8 mouse cellular contexts compared by ENCODE assay signal in the genomic region with DNA sequence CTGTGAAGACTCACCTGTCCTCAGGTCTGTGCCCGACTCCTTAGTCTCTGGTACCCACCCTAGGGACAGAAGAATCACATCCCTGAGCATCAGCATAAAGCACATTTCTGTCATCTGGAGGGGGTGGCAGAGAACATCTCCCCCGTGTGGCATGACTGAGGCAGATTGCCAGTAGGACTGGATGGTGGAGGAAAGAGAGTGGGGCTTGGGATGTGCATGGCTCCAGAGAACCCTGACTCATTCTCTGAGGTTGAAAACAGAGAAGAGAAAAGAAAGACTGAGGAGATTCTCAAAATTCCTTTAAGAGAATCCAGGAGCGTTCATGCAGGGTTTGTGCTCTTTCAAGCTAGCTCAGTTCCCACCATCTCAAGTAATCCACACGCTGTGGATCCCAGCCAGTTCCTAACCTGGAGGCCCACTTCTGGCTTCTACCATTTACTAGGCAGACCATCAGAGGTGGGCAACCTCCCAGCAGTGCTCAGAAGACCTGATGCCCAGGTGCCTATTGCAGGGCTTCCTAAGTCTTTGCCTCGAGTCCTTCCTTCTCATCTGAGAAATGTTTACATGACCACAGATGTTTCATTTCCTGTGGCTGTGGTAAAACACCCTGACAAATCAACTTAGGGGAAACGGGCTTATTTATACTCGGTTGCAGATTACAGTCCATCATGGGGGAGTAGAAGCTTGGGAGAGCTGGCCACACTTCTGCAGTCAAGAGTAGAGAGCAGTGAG. TPM values are rescaled to one million over a fixed set of nuclear protein-coding genes. Genes with fewer than 3 reads are reported as not detected.
DNase-seq lines count a peak whose midpoint lies in the region; ATAC-seq and TF ChIP-seq lines count a peak whose summit lies in the region.
"Not testable (repeated sequence)": the region's sequence is repeated elsewhere in the genome, so short reads cannot be mapped to it uniquely, and the experiment has no call there.

No protein-coding gene starts in this region.

- not testable (repeated sequence) for H3K9me3 ChIP-seq in intestine, embryonic 15.5 days; liver, embryonic 13.5 days (replicated peaks); lung, postnatal 0 days (ENCODE audit: low read length)

- ATAC-seq in granulocyte monocyte progenitor cell, adult 5-6 weeks (replicated peaks; ENCODE audit: poor library complexity, severe bottlenecking) = peak; percentile 75
- ATAC-seq in intestine, embryonic 15.5 days; liver, embryonic 13.5 days (ENCODE audit: low read depth): not testable (repeated sequence)
- 0 out of 2 replicates have a peak, but pooled peaks have one; percentile 19 for ATAC-seq in lung, postnatal 0 days
- ATAC-seq in neutrophil, adult 5-6 weeks (ENCODE audit: extremely low read depth, insufficient number of reproducible peaks, low FRiP score, poor library complexity, severe bottlenecking) = peak; percentile 57

- not testable (repeated sequence) for H3K9ac ChIP-seq in intestine, embryonic 15.5 days; liver, embryonic 13.5 days; lung, postnatal 0 days (replicated peaks; ENCODE audit: low read depth)

- whole genome bisulfite sequencing in intestine, embryonic 15.5 days = 47% methylated on average over 5 of the region's 7 CpGs
- WGBS in liver, embryonic 13.5 days (ENCODE audit: insufficient replicate concordance) = 55% methylated on average over 4 of the region's 7 CpGs
- 47% methylated on average over 4 of the region's 7 CpGs for WGBS in lung, postnatal 0 days

- peaks cover 16% of the 10 kb centered on the region for H3K4me1 ChIP-seq in intestine, embryonic 15.5 days (replicated peaks)
- H3K4me1 ChIP-seq in liver, embryonic 13.5 days (replicated peaks) = peaks cover 30% of the 10 kb centered on the region
- H3K4me1 ChIP-seq in lung, postnatal 0 days (ENCODE audit: insufficient read depth, low read depth, low read length) = not testable (repeated sequence)

- not testable (repeated sequence) for H3K4me2 ChIP-seq in intestine, embryonic 15.5 days (replicated peaks); liver, embryonic 13.5 days; lung, postnatal 0 days (replicated peaks; ENCODE audit: low read depth, low read length)

- 0 out of 2 replicates have a peak, but pooled peaks have one; percentile 8 for TF ChIP-seq CTCF in lung, postnatal 0 days (IDR thresholded peaks at IDR 0.05)

- 0 out of 2 replicates have a peak overlapping the region, but pooled peaks have one; percentile 0 for H3K27ac ChIP-seq in intestine, embryonic 15.5 days
- peak overlapping the region; percentile 9; the same call in 1 of the 2 replicates for H3K27ac ChIP-seq in liver, embryonic 13.5 days
- H3K27ac ChIP-seq in lung, postnatal 0 days (ENCODE audit: low read length) = not testable (repeated sequence)

- not testable (repeated sequence) for H3K27me3 ChIP-seq in intestine, embryonic 15.5 days (replicated peaks); liver, embryonic 13.5 days; lung, postnatal 0 days (replicated peaks; ENCODE audit: insufficient read depth, low read length)

- peak; percentile 34 for DNase-seq in CD4-positive helper T cell, adult 2 months (ENCODE audit: low read depth, low spot score)
- DNase-seq in brain, adult 2 months (ENCODE audit: low read depth, low spot score) = peak; percentile 42
- DNase-seq in liver, embryonic 13.5 days; lung, postnatal 0 days (ENCODE audit: low spot score): not testable (repeated sequence)
- DNase-seq in thymus, postnatal 0 days (ENCODE audit: low spot score) = peak; percentile 11

- not testable (repeated sequence) for H3K4me3 ChIP-seq in intestine, embryonic 15.5 days (replicated peaks); liver, embryonic 13.5 days (replicated peaks); lung, postnatal 0 days (ENCODE audit: low read depth, low read length)

- not testable (repeated sequence) for TF ChIP-seq EP300 in lung, postnatal 0 days (IDR thresholded peaks at IDR 0.05)

- H3K36me3 ChIP-seq in intestine, embryonic 15.5 days; liver, embryonic 13.5 days; lung, postnatal 0 days (ENCODE audit: insufficient read depth, low read length): not testable (repeated sequence)

RNA-seq across cellular contexts. Expression of gene Klhl25, which starts 59.9 kb away (rescaled TPM):
- total RNA-seq in granulocyte monocyte progenitor cell, adult 5-6 weeks (2014; fragmentation: Nextera tagmentation) = 5.8 and 11.2 TPM in 2 replicates
- 7.7 and 10.4 TPM in 2 replicates for total RNA-seq in granulocyte monocyte progenitor cell, adult 5-6 weeks (2017)
- 10.2 and 11.9 TPM in 2 replicates for polyA plus RNA-seq in intestine, embryonic 15.5 days (2015; fragmentation: Nextera tagmentation; extraction: Ambion mirVana)
- 10.3 and 11.3 TPM in 2 replicates for polyA plus RNA-seq in liver, embryonic 13.5 days (2015; fragmentation: Nextera tagmentation; extraction: Ambion mirVana)
- polyA plus RNA-seq in lung, postnatal 0 days (2015; fragmentation: Nextera tagmentation; extraction: Ambion mirVana) = 13.9 and 17.7 TPM in 2 replicates
- 12.5 and 16.1 TPM in 2 replicates for total RNA-seq in neutrophil, adult 5-6 weeks (2017)
- polyA plus RNA-seq in thymus, postnatal 0 days (2015; fragmentation: Nextera tagmentation; extraction: Ambion mirVana) = 13.2 and 13.3 TPM in 2 replicates
